Mouse (Mus musculus): Measurements from ENCODE around the gene Il1rn.

DNA sequence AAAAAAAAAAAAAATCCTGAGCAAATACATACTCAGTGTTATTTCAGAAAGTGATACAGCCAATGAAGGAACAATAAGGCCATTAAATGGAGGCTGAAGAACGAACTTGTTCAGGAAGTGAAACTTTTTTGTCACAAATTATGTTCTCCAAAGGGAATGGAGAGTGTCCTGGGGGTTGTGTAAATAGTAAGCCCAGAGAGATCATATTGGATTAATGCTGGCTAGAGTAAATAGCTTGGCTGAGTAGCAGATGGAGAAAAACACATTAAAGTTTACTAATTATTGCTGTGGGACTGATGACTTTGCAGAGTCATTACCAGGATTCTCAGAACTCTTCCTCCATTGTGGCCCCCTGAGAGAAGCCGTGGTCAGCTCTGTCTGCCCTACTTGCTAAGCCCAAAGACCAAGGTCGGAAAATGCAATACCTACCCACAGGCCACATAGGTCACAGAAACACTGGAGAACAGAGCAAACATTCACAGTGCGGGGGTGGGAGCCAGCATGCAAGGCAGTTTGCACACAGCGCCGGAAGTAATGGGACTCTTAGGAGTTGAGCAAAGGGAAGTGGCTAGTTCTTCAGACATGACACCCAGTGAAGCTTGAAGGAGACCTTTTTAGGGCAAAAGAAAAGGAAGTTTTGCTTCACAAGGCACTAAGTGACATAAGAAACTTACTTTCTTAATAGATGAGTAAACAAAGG is 25.2 kb upstream of the Il1rn start:
- no peak for TF ChIP-seq POLR2A (IDR thresholded peaks at IDR 0.05; ENCODE audit: control insufficient read depth, low read depth, low read length)
- TF ChIP-seq CTCF (IDR thresholded peaks at IDR 0.05; ENCODE audit: control insufficient read depth, insufficient read depth, insufficient replicate concordance, low read depth, low read length) = no peak

All from testis, adult 2 months (tissue).